ENCODE assay signal across 28 mouse cellular contexts in the genomic region with DNA sequence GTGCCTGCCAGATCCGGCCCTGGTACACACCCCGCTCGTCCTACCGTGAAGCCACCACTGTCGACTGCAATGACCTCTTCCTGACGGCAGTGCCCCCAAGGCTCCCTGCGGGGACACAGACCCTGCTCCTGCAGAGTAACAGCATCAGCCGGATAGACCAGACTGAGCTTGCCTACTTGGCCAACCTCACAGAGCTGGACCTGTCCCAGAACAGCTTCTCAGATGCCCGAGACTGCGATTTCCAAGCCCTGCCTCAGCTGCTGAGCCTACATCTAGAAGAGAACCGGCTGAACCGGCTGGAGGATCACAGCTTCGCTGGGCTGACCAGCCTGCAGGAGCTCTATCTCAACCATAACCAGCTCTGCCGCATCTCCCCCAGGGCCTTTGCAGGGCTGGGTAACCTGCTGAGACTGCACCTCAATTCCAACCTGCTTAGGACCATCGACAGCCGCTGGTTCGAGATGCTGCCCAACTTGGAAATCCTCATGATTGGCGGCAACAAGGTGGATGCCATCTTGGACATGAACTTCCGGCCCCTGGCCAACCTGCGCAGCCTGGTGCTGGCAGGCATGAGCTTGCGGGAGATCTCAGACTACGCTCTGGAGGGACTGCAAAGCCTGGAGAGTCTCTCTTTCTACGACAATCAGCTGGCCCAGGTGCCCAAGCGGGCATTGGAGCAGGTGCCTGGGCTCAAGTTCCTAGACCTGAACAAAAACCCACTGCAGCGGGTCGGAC. TPM values are rescaled to one million over a fixed set of nuclear protein-coding genes. Genes with fewer than 3 reads are reported as not detected.
DNase-seq lines count a peak whose midpoint lies in the region; ATAC-seq and TF ChIP-seq lines count a peak whose summit lies in the region.
"Had no signal": no experiment of that assay in that cellular context is flagged by ENCODE, and none has a peak within 500 bp of the region (broad histone marks: within the 10 kb centered on the region; RNA-seq: fewer than 3 reads in every experiment).

No protein-coding gene starts in this region.

- WGBS in kidney, embryonic 15.5 days = 79% methylated on average over 26 of the region's 26 CpGs
- 81% methylated on average over 26 of the region's 26 CpGs for WGBS in kidney, adult 2 months

- H3K4me1 ChIP-seq in kidney, embryonic 15.5 days = no peaks in the 10 kb centered on the region
- no peaks in the 10 kb centered on the region for H3K4me1 ChIP-seq in kidney, adult 2 months (ENCODE audit: control insufficient read depth, insufficient read depth, low read length)
- H3K4me1 ChIP-seq: embryonic facial prominence, embryonic 13.5 days had no signal

- H3K36me3 ChIP-seq in kidney, embryonic 15.5 days = no peaks in the 10 kb centered on the region
- no peaks in the 10 kb centered on the region for H3K36me3 ChIP-seq in kidney, adult 2 months (ENCODE audit: control insufficient read depth, insufficient read depth, low read length)
- H3K36me3 ChIP-seq: embryonic facial prominence, embryonic 13.5 days; heart, embryonic 10.5 days; heart, embryonic 15.5 days; limb, embryonic 13.5 days had no signal

- H3K9me3 ChIP-seq in kidney, embryonic 15.5 days (replicated peaks) = no peaks in the 10 kb centered on the region
- H3K9me3 ChIP-seq: embryonic facial prominence, embryonic 13.5 days; heart, embryonic 10.5 days; heart, embryonic 15.5 days; hindbrain, embryonic 13.5 days; limb, embryonic 13.5 days; midbrain, embryonic 12.5 days had no signal

- H3K4me3 ChIP-seq in kidney, embryonic 15.5 days (replicated peaks) = no peak overlapping the region
- H3K4me3 ChIP-seq in kidney, adult 2 months (ENCODE audit: insufficient read depth, low read depth, low read length) = no peak overlapping the region
- H3K4me3 ChIP-seq: embryonic facial prominence, embryonic 13.5 days; heart, embryonic 10.5 days; heart, embryonic 15.5 days; hindbrain, embryonic 13.5 days; limb, embryonic 13.5 days; midbrain, embryonic 12.5 days had no signal

- H3K4me2 ChIP-seq in kidney, embryonic 15.5 days = no peak overlapping the region
- H3K4me2 ChIP-seq: embryonic facial prominence, embryonic 13.5 days; heart, embryonic 15.5 days; hindbrain, embryonic 13.5 days; limb, embryonic 13.5 days; liver, embryonic 11.5 days; midbrain, embryonic 12.5 days had no signal

- H3K9ac ChIP-seq in kidney, embryonic 15.5 days = no peak overlapping the region
- H3K9ac ChIP-seq: embryonic facial prominence, embryonic 13.5 days; heart, embryonic 15.5 days; hindbrain, embryonic 13.5 days; limb, embryonic 13.5 days; midbrain, embryonic 12.5 days had no signal

- no peak overlapping the region for H3K27ac ChIP-seq in kidney, embryonic 15.5 days
- H3K27ac ChIP-seq in kidney, adult 2 months (ENCODE audit: insufficient read depth, low read depth, low read length) = no peak overlapping the region
- H3K27ac ChIP-seq: embryonic facial prominence, embryonic 13.5 days; heart, embryonic 10.5 days; heart, embryonic 15.5 days; hindbrain, embryonic 13.5 days; limb, embryonic 13.5 days; midbrain, embryonic 12.5 days; stomach, postnatal 0 days had no signal

- no peaks in the 10 kb centered on the region for H3K27me3 ChIP-seq in kidney, embryonic 15.5 days
- H3K27me3 ChIP-seq in kidney, adult 2 months (replicated peaks; ENCODE audit: control insufficient read depth, insufficient read depth, low read length) = no peaks in the 10 kb centered on the region
- H3K27me3 ChIP-seq: heart, embryonic 15.5 days; hindbrain, embryonic 13.5 days; midbrain, embryonic 12.5 days had no signal

- no peak for TF ChIP-seq POLR2A in kidney, adult 2 months (IDR thresholded peaks at IDR 0.05; ENCODE audit: low read depth, low read length)

- no peak for TF ChIP-seq CTCF in kidney, adult 2 months (conservative IDR thresholded peaks at IDR 0.05; ENCODE audit: insufficient read depth, insufficient read length, low read depth, low read length)

- peak; percentile 31 for DNase-seq in adrenal gland, postnatal 10 days
- DNase-seq in adrenal gland, postnatal 25 days = no peak
- DNase-seq in cerebellum, postnatal 14 days = peak; percentile 61 to 64
- DNase-seq in cerebellum, adult 11 months = no peak
- no peak for DNase-seq in kidney, adult 2 months
- peak; percentile 49 for DNase-seq in adipocyte (ENCODE audit: low spot score)
- DNase-seq in ovary, postnatal 36 days (ENCODE audit: low spot score) = no peak
- DNase-seq: heart, adult 11 months; kidney, postnatal 25 days; lung, postnatal 36 days; right cerebral cortex, adult 18-20 months; thymus, adult 18-20 months; thymus, postnatal 25 days had no signal

- ATAC-seq in kidney, embryonic 15.5 days (replicated peaks; ENCODE audit: low FRiP score) = peak; percentile 35; the same call in 1 of the 2 replicates
- ATAC-seq: intestine, postnatal 0 days; Patski had no signal

RNA-seq across cellular contexts. Expression of a gene that starts 57.4 kb away (rescaled TPM):
- 1 to 10 TPM; 6.9 to 7.1 TPM for total RNA-seq in adrenal gland, postnatal 10 days (2021)
- total RNA-seq in adrenal gland, postnatal 25 days (2021) = 9.4 and 9.7 TPM in 2 replicates
- polyA plus RNA-seq in kidney, embryonic 15.5 days (2015; fragmentation: Nextera tagmentation; extraction: Ambion mirVana) = 4.2 and 6.9 TPM in 2 replicates
- 0.36 and 0.57 TPM in 2 replicates for polyA plus RNA-seq in kidney, adult 2 months (2012; rRNA removed)
- total RNA-seq: CH12.LX; common myeloid progenitor, adult 5-6 weeks; MEL; neutrophil, adult 5-6 weeks had no signal
- polyA plus RNA-seq: Patski had no signal

Comparison
In these comparisons a context has a peak if more than half of its experiments do, and no peak if none do; other contexts are left out.
1. DNase-seq: peak in adrenal gland, postnatal 10 days (single experiment), cerebellum, postnatal 14 days (2 of 2) and adipocyte (single experiment); none in adrenal gland, postnatal 25 days (single experiment), cerebellum, adult 11 months (single experiment), kidney, adult 2 months (single experiment) and ovary, postnatal 36 days (single experiment).